Mouse (Mus musculus) cerebellum, adult 8-10 months (tissue): ENCODE measurements around the gene Stc2.

ENCODE experiments used
- DNase-seq: peaks from one replicate; pipeline ENCODE4 v3.0.0; 2022

The Stc2 gene

GRCm38 (mm10) chr11:31369648-31370286 is at the start of gene Stc2:
Stc2 (minus strand) TSS chr11:31370074.
- no peak for DNase-seq

DNA sequence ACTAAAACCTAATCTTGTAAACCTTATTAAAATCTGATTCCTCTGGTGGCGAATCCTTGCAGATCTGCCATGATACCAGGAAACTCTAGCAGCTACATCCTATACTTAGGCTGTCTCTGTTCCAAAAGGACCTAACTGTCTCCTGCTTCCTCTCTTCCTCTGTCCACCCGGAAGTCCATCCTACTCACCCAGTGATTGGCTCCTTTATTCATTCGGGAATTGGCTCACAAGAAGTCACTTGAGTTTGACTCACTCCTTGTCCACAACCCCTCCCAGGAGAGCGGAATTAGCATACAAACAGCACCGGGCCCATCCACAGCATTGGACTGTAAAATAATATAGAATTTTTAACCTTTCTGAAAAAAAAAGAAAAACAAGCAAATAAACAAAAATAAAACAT is 47.2 kb upstream of the Stc2 start:
- DNase-seq: no peak

GRCm38 (mm10) chr11:31412376-31412775 is 42.5 kb upstream of the Stc2 start:
- peak; percentile 31 for DNase-seq

DNA sequence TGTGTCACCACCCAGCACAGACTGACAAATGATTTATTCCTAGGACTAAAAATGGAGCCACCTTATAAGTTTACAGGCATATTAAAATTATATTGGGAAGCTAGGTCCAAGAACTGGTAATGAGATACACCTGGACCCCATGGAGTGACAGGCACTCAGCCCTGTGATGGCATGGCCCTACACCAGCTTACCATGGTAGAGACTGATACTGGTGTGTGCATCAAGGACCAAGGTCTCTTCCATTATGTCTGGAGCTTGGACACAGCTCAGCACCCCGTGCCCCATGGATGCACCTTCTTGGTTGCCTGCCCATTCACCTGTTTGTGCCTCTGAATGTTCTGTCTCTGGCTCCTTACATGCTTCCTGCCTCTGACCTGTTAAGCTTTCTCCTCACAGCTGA is 36.9 kb upstream of the Stc2 start:
- no peak for DNase-seq

DNA sequence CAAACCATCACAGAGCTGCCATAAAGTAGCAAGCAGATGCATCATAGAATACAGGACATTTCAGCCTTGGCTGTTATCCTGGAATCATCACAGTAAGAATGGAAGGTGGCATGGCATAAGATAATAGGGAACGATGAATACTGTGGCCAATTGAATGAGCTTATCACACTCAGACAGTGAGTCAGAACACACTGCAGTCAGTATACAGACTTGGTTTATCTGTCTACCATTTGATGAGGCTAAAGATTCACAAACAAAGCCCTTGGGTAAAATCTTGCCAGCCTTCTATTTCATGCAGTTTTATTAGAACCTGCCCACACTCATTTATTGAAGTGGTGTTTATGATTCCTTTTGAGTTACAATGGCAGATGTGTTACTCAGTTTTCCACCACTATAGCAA is 33.2 kb upstream of the Stc2 start:
- DNase-seq: no peak

DNA sequence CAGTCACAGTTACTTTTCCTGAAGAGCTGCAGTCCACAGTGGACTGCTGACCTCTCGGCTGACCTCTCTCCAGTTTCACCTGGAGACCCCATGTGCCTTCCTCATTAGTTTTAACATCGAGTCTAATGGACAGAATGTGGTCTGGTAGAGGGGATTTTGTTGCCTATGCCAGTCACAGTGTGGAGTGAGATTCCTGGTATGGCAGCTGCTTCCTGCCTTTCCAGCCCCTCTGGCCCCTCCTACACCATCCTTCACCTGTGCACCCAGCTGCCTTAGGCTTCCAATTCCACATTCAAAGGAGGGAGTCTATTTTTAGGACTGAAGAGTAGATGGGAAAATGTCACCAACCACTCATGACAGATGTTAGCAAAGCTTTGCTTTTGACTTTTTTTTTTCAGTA is 28.7 kb upstream of the Stc2 start:
- DNase-seq: no peak

- DNase-seq: no peak
Measured at GRCm38 (mm10) chr11:31396638-31397417, 27.0 kb upstream of the Stc2 start.

DNA sequence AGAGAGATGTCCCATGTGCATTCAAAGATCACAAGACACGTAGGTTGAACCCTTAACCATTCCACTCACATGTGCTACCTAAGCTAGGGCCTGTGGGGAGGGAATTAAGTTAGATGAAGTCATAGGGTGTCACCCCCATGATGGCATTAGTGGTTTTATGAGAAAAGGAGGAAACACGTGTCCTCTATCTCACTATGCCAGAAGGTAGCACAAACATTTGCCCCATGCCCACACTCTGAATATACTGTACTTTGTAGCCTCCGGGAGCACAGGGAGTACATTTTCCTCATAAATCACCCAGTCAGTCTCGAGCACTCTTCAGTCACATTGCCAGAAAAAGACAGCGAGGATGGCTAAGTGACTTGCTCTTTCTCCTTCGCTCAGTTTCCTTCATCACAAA is 24.2 kb upstream of the Stc2 start:
- no peak for DNase-seq

DNA sequence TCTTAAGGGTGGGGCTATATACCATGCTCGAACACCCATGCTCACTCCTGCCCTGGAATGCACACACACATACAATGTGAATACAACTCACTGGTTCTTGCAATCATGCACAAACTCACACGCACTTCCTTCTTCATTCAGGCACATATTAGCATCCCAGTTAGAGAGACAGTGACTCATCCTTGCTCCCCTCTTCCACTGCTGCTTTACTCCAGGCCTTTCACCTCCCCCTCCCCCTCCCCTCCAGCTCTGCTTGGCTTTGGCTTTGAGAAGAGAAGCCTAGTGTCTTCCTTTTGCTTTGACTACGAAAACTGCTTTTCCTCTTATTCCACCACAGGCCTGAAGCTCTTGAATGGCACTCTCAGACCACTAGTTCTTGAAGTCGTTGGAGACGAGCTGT is 22.5 kb upstream of the Stc2 start:
- DNase-seq: no peak

- no peak for DNase-seq
Measured at GRCm38 (mm10) chr11:31388890-31389289, 19.0 kb upstream of the Stc2 start.

DNA sequence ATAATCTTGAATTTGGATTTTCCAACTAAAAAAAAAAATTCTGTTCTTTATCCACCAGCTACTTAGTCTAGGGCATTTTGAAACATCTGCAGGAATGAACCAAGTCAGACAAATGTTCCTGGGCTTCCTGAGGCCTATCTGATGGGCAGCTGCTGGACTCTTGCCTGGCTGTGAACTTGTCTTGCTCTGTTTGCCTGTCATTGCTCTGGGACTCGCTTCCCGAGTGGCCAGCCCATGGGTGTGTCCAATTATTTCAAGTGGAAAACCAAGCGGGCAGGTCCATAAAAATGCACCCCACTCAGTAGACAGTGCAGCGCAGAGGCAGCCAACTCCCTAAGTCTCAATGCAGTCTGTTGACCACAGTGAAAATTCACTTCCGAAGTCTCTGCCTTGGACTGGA is 17.7 kb upstream of the Stc2 start:
- DNase-seq: no peak

- DNase-seq: no peak
Measured at GRCm38 (mm10) chr11:31386571-31386970, 16.7 kb upstream of the Stc2 start.

- no peak for DNase-seq
Measured at GRCm38 (mm10) chr11:31383968-31384367, 14.1 kb upstream of the Stc2 start.

DNA sequence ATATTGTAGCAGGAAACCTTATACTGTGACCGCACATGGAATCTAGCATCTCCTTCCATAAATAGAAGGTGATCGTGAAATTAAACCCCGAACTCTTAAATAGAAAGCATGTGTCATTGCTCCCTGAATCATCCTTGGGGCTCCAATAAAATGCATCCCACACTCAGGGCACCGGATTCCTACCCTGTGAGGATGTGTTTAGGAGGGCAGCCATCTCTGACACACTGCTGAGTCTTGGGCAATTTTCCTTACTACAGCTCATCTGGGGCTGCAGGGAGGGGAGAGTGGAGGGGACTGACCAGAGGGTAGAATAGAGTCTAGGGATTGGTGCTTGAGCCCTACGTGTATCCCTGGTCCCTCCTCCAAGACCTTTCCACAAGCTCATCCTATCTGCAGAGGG is 12.3 kb upstream of the Stc2 start:
- DNase-seq: no peak

GRCm38 (mm10) chr11:31373438-31373837 is 3.6 kb upstream of the Stc2 start:
- no peak for DNase-seq

- DNase-seq: no peak
Measured at GRCm38 (mm10) chr11:31372206-31372605, 2.3 kb upstream of the Stc2 start.

DNA sequence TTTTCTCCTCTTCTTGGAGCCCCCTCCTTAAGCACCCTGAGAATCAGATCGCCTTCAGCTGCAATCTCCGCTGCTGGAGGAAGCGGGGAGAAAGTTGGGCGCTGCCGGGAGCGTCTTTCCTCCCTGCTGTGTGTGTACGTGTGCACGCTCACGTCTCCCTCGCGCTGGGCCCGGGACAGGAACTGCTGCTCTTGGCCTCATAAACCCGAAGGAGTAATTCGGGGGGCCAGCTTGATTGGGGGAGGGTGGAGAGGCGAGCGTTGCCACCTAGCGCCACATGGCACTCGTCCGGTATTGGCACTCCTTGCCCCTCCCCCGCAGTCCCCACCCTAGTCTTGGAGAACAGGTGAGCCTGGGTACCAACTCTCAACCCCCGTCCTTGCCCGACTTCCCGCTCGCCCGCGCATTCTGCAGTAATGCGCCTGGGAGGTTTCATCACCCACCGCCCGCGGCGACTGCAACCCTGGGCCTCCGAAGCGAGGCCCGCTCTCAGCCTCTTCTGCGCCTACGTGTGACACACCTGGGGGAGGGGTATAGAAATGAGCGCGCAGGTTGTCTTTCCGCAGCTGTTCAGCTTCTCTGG is 1.5 kb upstream of the Stc2 start:
- no peak for DNase-seq

- DNase-seq: no peak
Measured at GRCm38 (mm10) chr11:31370436-31371230, 759 bp upstream of the Stc2 start.

- DNase-seq: no peak
Measured at GRCm38 (mm10) chr11:31368965-31369647, 768 bp downstream of the Stc2 start.

GRCm38 (mm10) chr11:31368252-31368964 is 1.5 kb downstream of the Stc2 start:
- no peak for DNase-seq

DNA sequence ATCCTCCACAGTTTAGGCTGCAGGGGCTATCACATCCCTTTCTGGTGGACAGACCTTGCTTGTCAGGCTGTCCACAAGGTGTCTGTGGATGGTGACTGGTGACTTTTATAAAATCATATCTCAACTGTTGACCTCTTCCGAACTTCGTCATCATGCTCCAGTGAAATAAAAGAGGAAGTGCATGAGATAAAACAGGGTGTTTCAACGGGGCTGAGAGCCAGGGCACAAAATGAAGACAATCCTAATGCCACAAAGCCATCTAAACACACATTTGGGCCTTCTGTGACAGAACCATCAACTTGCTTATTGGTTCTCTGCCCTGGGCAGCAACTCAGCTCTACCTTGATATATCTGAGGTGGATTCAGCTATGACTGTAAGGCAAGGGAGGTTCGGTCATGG is 3.0 kb downstream of the Stc2 start:
- no peak for DNase-seq

DNA sequence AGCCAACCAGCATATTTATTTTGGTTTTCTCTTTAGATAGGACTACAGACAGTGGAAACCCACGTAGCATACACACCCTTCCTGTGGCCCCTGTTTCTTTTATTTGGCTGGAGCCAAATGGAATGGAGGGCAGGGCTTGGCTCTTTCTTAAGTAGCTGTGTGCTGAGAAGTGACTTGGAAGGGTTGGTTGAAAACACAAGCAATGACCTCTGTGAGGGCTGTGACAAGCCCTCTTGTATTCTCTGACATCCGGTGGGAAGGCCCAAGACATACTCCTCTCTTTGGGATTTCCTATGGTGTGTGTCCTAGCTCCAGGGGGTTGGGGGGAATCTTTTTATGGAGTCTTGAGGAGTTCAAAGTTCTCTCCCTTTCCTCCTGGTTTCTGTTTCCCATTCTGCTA is 3.5 kb downstream of the Stc2 start:
- DNase-seq: no peak
